Mouse (Mus musculus) bone marrow, adult 2 months (tissue): Measurements from ENCODE around the gene Olfr293. TPM values are rescaled to one million over a fixed set of nuclear protein-coding genes. Genes with fewer than 3 reads are reported as not detected.

Experiments
- H3K27ac ChIP-seq: fragments of 200-500 bp; 2 replicates; pipeline ENCODE4 v1.5.1; 2012; ENCODE audit warnings: low read depth, mild to moderate bottlenecking, control low read depth, inconsistent platforms, low read length; ENCODE audit not compliant: control insufficient read depth, poor library complexity, insufficient read depth
- H3K4me1 ChIP-seq: fragments of 200-500 bp; 2 replicates; pipeline ENCODE4 v1.6.1; 2011; ENCODE audit warnings: low read length; ENCODE audit not compliant: control insufficient read depth, insufficient read depth
- H3K4me3 ChIP-seq: fragments of 200-500 bp; replicated peaks from 2 replicates; pipeline ENCODE3; 2011; ENCODE audit warnings: mild to moderate bottlenecking, low read depth, low read length, control low read depth; ENCODE audit not compliant: control insufficient read depth
- CTCF ChIP-seq: fragments of 200-500 bp; IDR thresholded peaks from 2 replicates; pipeline ENCODE4 v1.5.1; 2011; ENCODE audit warnings: low read length, control low read depth; ENCODE audit not compliant: control insufficient read depth, insufficient read depth
- POLR2A ChIP-seq: fragments of 200-500 bp; IDR thresholded peaks from 2 replicates; pipeline ENCODE4 v1.6.1; 2011; ENCODE audit warnings: low read depth, mild to moderate bottlenecking, control low read depth, low read length, borderline replicate concordance; ENCODE audit not compliant: control insufficient read depth
- WGBS: fragments of 180-500 bp; shearing (Covaris S2); methylation state at CpG from one replicate; pipeline ENCODE4 v1.1.7; 2018; 5-methylcytosine and 5-hydroxymethylcytosine counted together
- polyA plus RNA-seq: library from polyadenylated mRNA; stranded (reverse); fragments of >200 nt; gene quantifications from 2 replicates; pipeline ENCODE4 v1.2.4, GENCODE M21; 2011; ENCODE audit warnings: low replicate concordance; ENCODE audit not compliant: missing spikeins, insufficient read depth, insufficient read length

The Olfr293 gene
- polyA plus RNA-seq = not detected in 2 replicates

DNA sequence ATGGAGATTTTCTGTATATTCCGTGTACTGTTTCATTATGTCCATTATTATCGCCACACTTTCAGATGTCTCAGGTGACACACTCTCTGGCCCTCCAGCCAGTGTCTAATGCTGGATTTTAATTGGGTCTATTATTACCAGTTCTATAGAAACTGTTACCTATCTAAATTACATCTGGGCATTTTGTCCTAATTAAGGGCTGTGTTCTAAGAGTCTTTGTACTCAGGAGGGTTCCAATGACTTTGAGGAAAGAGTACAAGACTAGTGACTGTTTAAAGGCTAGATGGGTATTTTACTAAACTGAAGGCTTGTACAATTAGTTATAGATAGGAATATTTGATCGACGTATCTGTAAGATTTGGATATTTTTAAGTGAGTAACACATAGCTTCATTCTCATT is at the start of gene Olfr293:
Gene Olfr293 (plus strand): TSS at position 301 of the 400 bp plus-strand sequence.
- 85% methylated on average over 4 of the region's 4 CpGs for WGBS
- no peak for TF ChIP-seq POLR2A
- no peak for TF ChIP-seq CTCF
- H3K4me3 ChIP-seq = no peak within 1 kb of the TSS

GRCm38 (mm10) chr7:86616543-86616942 is 32.3 kb upstream of the Olfr293 start, which contains the start of gene Olfr294:
Gene Olfr294 (minus strand): TSS chr7:86616643.
- H3K27ac ChIP-seq = no peak within 1 kb of the TSS
- no peak within 1 kb of the TSS for H3K4me3 ChIP-seq
- WGBS = 44% methylated on average over 2 of the region's 2 CpGs
- no peaks in the 10 kb centered on the region for H3K4me1 ChIP-seq
- TF ChIP-seq CTCF (no peak), POLR2A (no peak)

More for the DNA sequence above, at the start of gene Olfr293:
- no peaks in the 10 kb centered on the region for H3K4me1 ChIP-seq
- no peak within 1 kb of the TSS for H3K27ac ChIP-seq

- TF ChIP-seq CTCF (no peak), POLR2A (no peak)
- no peak within 1 kb of the TSS for H3K4me3 ChIP-seq
- no peak within 1 kb of the TSS for H3K27ac ChIP-seq
These were observed 39.2 kb downstream of the Olfr293 start, which contains the start of gene Olfr292 for GRCm38 (mm10) chr7:86688030-86688429. Gene Olfr292 (plus strand): TSS chr7:86688330.

More at GRCm38 (mm10) chr7:86688030-86688429, 39.2 kb downstream of the Olfr293 start, which contains the start of gene Olfr292:
- no peaks in the 10 kb centered on the region for H3K4me1 ChIP-seq

Other genes starting within 250 kb of the Olfr293 start
- gene Olfr301, start 245.2 kb upstream of the Olfr293 start, polyA plus RNA-seq = not detected in 2 replicates
- gene Olfr299, start 189.1 kb upstream of the Olfr293 start, polyA plus RNA-seq = not detected in 2 replicates
- not detected in 2 replicates for gene Olfr298, start 156.6 kb upstream of the Olfr293 start, polyA plus RNA-seq
- not detected in 2 replicates for gene Olfr297, start 129.1 kb upstream of the Olfr293 start, polyA plus RNA-seq
- gene Olfr295, start 65.2 kb upstream of the Olfr293 start, polyA plus RNA-seq = 0.27 and 1.1 TPM in 2 replicates
- not detected in 2 replicates for gene Olfr294, start 32.4 kb upstream of the Olfr293 start, polyA plus RNA-seq
- not detected in 2 replicates for gene Olfr292, start 39.3 kb downstream of the Olfr293 start, polyA plus RNA-seq
- 0.38 TPM in 1 of 2 replicates, not detected in the other for gene Folh1, start 126.9 kb downstream of the Olfr293 start, polyA plus RNA-seq
- not detected in 2 replicates for gene Vmn2r77, start 146.0 kb downstream of the Olfr293 start, polyA plus RNA-seq